Comparison of ENCODE assay signal across 8 mouse cellular contexts in genomic region chr4:145129956-145130548, GRCm38 (mm10).
DNase-seq lines count a peak whose midpoint lies in the region; ATAC-seq lines count a peak whose summit lies in the region.

No protein-coding gene starts in this region.

- peak; percentile 88 for DNase-seq in adipocyte (ENCODE audit: low spot score)
- peak; percentile 46 for DNase-seq in cerebellum, adult 11 months
- DNase-seq in gastrocnemius, postnatal 14 days: peak; percentile 61
- DNase-seq in layer of hippocampus, adult 11-12 months (ENCODE audit: low spot score): peak; percentile 48
- peak; percentile 91 for DNase-seq in lung, postnatal 36 days
- DNase-seq in urinary bladder, postnatal 14 days (ENCODE audit: low spot score): peak; percentile 90
- no peak for DNase-seq in natural killer cell, adult 2 months (ENCODE audit: low spot score in 2 of 2)

- no peak for ATAC-seq in activated CD4-positive, CD25-positive, alpha-beta regulatory T cell, adult 4 months

- intact Hi-C loops in gastrocnemius, postnatal 14 days (cut with DNase I; ENCODE audit: low total_unique reads): no loop called here

Comparison
In these comparisons a context has a peak if more than half of its experiments do, and no peak if none do; other contexts are left out.
1. DNase-seq: peak in adipocyte (single experiment), cerebellum, adult 11 months (single experiment), gastrocnemius, postnatal 14 days (single experiment), layer of hippocampus, adult 11-12 months (single experiment), lung, postnatal 36 days (single experiment) and urinary bladder, postnatal 14 days (single experiment); none in natural killer cell, adult 2 months (0 of 2).